Mouse (Mus musculus): ENCODE measurements around the gene B4galt1.

DNA sequence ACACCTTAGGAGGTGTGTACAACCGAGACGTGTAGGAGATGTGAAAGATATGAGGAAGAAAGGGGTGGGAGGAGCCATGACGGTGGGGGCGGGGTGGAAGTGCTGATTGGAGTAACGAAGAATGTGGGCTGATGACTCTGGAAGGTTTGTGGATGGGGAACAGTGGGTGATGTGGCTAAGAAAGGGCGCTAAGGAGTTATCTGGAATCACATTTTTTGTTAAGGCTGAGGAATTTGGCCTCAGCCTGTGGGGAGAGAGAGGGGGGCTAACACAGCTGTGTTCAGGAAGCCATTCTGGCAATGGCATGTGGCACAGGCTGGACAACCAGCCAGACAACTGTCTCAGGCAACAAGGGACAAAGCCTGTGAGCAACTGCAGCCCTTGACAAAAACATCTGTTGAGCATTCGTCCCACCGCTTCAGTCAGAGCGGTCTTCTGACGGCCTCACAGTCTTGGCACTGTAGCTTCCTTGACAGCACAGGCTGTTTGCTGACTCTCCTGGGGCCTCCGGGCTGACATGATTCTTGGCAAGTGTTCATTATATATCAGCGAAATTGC lies 23.1 kb upstream of the B4galt1 start:
- no peak for TF ChIP-seq FLI1 (IDR thresholded peaks at IDR 0.05; ENCODE audit: low read length)
- TF ChIP-seq GATA1 (IDR thresholded peaks at IDR 0.05; ENCODE audit: borderline replicate concordance, low read length): no peak
